Mouse (Mus musculus) testis, postnatal 10 days (tissue): ENCODE results near the gene Prg3.

Experiments used
- DNase-seq: peaks from one replicate; pipeline ENCODE4 v3.0.0; 2021; ENCODE audit warnings: low spot score

The Prg3 gene

DNA sequence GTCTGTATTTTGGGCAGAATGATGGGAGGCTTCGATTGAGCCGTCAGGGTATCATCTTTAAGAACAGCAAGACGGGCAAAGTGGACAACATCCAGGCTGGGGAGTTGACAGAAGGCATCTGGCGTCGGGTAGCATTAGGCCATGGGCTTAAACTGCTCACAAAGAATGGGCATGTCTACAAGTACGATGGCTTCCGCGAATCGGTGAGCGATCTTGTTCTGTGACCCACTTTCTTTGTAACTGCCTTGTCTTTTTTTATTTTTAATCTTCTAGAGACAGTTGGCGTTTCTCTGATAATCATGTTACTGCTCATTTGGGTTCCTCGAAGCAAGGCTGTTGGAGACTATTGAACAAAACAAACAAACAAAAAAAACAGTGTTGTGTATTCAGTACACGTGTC is 50.3 kb downstream of the Prg3 start:
- DNase-seq = no peak
